Mouse (Mus musculus) 3134 (cell line): ENCODE data around the gene Zfp324.
A peak's percentile ranks its signal among the peaks of the same experiment; 100 is the strongest.
"Not testable (repeated sequence)": the region's sequence is repeated elsewhere in the genome, so short reads cannot be mapped to it uniquely, and the experiment has no call there.

Source experiments
- DNase-seq: peaks from one replicate; pipeline ENCODE4 v3.0.0-alpha.2; 2011; ENCODE audit warnings: low spot score; ENCODE audit not compliant: insufficient read length; ENCODE audit errors: extremely low read depth

Gene Zfp324

DNA sequence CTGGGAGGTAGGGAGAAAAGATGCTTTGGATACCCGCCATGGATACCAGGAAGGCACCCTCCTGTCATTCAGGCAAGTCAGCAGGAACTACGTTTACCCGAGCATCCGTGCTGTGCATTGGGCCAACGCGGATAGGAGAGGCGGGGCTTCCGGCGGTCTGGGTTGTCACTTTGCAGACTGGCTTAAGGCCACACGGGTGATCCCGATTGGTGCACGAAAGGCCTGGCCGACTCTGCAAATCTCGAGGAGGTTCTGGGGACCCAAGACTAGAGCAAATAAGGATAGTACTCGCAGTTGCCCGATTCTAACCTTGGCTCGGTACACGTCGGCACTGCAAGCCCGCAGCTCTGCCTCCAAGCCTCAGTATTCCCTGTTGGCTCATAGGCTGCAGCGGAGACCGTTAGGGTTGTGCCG lies at the start of gene Zfp324:
TSS of gene Zfp324 (plus strand) at position 161 of the 414 bp plus-strand sequence.
- peak; percentile 89 for DNase-seq

DNA sequence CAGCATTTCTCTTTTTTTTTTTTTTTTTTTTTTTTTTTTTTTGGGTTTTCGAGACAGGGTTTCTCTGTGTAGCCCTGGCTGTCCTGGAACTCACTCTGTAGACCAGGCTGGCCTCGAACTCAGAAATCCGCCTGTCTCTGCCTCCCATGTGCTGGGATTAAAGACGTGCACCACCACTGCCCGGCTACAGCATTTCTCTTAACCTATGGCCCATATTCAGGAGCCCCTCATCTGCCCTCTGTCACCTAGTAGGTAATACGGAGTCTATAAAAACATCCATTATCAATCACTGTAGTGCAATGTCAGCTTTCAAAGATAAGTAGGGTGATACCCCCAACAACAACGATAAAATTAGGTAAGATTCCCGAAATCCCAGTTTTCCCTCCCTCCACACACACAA lies 45.1 kb upstream of the Zfp324 start:
- not testable (repeated sequence) for DNase-seq

DNA sequence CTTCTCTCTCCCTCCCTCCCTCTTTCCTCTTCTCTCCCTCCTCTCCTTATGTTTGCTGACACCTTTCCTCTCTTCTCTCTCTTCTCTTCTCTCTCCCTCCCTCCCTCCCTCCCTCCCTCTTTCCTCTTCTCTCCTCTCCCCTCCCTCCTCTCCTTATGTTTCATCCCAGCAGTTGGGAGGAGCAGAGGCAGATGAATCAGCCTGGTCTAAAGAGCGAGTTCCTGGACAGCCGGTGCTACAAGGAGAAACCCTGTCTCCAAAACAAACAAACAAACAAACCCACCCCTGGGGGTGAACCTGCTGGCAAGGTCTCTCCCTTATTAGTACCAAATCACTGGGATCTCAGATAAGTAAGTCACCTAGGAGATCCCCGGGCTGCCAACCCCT lies 44.3 kb upstream of the Zfp324 start:
- no peak for DNase-seq

DNA sequence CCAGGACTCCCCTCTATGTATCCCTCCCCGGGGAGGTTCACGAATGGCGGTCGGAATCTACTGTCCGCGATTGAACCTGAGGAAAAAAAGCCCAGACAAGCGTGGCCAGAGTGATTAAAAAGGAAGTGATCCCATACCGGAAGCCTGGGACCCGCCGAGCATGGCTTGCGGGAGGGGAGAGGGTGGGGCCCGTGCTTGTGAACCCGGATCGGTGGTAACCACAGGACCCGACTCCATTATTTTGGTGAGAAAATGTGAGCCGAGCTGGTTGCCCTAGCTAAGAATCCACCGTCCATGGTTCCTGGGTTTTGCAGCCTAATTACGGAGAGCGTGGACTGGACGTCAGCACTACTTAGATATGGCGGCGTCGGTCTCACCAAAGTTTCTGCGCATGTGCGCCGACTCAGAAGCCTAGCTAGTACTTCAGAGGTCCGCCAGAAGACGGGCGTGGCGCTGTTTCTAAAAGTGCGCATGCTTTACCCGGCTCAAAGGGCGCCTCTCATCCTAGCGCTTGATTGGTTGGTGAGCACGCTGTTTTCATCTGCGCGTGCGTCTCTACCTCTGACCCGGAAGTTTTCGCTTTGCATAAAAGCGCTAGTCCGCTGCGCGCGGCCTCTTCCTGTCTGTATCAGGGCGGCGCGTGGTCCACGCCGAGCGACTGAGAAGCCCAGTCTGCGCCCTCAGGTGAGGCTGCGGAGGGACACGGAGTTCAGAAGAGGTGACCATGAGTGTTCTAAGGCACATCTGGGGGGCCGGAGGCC lies 43.8 kb upstream of the Zfp324 start, which contains the start of gene Rps5:
TSS of gene Rps5 (plus strand) at position 586 of the 761 bp plus-strand sequence.
- peak; percentile 90 for DNase-seq

DNA sequence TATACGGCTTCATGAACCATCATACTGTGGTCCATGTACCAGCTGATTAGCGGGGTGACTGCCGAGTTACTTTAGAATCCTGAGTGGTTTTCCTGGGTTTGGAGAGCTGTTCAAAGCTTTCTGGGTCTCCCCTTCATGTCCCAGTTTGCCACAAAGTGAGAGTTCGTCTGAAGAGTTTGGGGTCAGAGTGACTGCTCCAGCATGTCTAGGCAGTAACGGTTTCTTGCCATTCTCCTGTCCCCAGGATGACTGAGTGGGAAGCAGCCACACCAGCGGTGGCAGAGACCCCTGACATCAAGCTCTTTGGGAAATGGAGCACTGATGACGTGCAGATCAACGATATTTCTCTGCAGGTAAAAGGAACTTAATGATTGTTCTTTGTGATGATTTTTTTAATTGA lies 42.9 kb upstream of the Zfp324 start:
- DNase-seq: no peak

DNA sequence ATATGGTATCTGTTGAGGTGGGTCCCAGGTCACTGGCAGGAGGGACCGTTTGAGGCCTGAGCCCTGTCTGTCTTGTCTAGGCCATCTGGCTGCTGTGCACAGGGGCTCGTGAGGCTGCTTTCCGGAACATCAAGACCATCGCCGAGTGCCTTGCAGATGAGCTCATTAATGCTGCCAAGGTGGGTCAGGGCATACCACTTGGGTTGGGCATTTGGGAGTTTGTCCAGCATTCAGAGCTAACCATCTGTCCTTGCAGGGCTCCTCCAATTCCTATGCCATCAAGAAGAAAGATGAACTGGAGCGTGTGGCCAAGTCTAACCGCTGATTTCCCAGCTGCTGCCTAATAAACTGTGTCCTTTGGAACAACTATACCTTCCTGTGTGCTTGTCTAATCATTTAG lies 39.3 kb upstream of the Zfp324 start:
- no peak for DNase-seq

DNA sequence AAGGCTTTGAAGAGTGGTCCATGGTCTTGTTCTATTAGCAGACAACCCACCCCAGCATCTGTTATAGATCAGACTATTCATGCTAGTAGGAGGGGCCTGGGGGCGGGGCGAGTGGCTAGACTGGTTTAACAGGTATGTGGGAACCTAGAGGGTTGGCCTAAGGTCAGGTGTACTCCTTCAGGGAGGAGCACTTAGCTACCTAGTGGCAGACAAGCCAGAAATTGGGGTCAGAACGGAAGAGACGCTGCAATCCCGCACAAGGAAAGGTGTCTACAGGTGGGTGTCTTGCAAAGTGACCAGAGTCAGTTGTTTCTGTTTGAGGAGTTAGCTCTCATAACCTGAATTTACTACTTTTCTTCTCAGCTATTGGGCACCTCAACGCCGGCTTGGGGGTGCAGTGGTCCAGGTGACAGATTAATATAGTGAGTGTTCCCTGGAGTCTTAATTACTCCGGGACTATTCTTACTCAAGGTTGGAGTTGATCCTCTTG lies 38.4 kb upstream of the Zfp324 start, which contains the start of gene Rnf225:
TSS of gene Rnf225 (plus strand) at position 226 of the 490 bp plus-strand sequence.
- no peak for DNase-seq

DNA sequence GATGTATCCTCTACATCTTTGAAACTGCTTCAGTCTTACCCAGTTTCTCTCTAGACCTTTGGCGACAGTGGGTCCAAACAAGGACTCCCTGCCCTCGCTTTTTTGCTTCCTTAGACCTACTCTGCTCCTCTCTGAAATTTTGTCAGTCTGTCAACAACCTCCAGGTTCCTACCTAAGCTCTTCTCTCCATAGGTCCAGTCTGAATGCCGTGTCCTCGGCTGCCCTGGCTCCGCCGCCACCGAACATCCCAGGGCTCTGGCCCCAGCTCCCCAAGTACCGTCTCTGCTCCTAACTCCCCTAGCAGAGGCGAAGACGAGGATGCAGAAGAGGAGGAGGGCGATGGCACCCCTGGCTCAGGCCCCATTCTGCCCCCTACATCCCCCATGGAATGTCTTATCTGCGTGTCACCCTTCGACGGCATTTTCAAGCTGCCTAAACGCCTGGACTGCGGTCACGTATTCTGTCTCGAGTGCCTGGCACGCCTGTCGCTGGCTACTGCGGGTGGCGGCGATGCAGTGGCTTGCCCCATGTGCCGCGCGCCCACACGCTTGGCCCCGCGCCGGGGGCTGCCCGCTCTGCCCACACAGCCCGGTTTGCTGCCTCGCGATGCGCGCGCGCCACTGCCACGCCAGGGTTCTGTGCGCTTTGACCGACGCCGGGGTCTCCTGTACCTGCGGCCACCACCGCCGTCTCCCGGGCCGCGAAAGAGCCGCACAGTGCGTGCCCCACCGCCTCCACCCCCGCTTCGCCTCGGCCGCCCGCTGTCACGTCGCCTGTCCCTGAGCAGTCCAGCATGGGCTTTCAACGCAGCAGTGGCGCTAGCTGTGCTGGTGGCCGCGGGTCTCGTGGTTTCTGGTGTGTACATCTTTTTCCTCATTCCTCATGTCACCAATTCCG lies 37.7 kb upstream of the Zfp324 start:
- DNase-seq: peak; percentile 53

DNA sequence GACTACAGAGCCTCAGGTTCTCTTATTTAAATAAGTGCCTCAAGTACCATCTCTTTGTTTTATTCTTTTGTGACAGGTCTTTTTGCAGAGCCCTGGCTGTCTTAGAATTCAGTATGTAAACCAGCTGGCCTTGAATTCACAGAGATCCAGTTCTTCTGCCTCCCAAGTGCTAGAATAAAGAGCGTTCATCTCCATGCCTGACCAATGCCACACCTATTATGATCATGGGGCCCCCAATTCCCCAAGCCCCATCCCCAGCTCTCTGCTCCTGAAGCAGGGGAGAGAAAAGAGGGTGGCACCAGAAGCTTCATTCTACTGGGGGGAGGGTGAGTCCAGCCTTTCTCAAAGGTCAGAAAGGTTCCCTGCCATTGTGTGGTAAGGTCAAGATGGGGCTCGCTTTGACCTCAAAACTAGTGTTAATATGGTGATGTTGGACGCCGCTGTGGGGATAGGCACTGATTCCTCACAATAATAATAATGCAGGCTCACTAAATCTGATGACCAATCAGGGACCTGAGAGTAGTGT lies 32.0 kb upstream of the Zfp324 start:
- no peak for DNase-seq

DNA sequence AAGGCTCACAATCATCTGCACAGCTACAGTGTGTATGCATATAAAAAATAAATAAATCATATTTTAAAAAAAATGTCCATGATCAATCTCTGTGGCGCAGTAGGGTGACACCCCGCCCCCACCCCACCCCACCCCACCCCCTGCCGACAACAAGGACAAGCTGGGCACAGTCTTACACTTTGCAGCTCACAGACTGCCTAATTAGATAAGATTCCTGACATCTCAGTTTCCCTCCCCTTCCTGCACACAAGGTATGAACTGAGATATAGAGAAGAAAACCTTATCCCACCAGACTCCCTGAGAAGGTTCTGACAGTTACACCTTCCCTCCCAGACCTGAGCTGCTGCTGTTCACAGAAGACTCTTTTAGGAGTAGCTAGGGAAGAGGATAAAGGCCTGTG lies 30.8 kb upstream of the Zfp324 start:
- no peak for DNase-seq

DNA sequence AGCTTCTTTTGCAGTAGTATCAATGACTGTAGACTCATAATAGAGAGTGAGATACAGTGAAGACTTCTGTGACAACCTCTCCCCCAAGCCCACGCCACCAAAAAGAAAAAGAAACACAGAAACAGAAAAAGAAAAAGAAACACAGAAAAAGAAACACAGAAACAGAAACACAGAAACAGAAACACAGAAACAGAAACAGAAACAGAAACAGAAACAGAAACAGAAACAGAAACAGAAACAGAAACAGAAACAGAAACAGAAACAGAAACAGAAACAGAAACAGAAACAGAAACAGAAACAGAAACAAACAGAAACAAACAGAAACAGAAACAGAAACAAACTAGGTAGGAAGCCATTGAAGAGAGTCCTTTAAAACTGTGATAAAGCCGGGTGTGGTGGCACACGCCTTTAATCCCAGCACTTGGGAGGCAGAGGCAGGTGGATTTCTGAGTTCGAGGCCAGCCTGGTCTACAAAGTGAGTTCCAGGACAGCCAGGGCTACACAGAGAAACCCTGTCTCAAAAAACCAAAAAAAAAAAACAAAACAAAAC lies 28.3 kb upstream of the Zfp324 start:
- not testable (repeated sequence) for DNase-seq

DNA sequence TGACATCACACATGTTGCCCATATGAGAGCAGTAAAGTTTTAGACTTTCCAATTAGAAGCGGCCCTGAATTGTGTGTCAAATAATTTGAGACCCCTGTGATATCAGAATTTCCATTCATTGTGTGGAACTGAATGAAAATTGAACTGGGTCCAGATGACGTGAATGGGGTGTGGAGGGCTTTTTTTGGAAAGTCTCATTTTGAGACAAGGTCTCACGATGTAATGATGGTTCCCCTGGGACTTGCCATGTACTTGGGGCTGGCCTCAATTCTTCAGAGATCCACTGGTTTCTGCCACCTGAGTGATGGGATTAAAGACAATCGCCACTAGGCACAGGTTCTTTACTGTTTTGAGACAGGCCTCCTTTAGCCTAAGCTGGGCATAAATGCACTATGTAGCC lies 25.0 kb upstream of the Zfp324 start:
- DNase-seq: no peak

DNA sequence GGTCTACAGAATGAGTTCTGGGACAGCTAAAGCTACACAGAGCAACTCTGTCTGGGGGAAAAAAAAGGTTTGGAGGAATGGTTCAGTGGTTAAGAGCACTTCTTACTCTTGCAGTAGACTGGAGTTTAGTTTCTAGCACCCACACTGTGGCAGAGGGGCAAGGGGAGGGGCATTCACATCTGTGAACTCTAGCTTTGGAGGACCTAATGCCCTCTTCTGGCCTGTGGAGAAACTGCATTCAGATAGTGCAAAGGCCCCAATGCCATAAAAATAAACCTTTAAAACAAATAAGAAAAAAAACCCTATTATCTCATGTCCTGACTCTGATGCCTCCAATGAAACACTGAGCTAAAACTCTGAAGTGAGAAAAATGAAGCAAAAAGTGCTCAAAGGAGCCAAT lies 22.1 kb upstream of the Zfp324 start:
- no peak for DNase-seq

DNA sequence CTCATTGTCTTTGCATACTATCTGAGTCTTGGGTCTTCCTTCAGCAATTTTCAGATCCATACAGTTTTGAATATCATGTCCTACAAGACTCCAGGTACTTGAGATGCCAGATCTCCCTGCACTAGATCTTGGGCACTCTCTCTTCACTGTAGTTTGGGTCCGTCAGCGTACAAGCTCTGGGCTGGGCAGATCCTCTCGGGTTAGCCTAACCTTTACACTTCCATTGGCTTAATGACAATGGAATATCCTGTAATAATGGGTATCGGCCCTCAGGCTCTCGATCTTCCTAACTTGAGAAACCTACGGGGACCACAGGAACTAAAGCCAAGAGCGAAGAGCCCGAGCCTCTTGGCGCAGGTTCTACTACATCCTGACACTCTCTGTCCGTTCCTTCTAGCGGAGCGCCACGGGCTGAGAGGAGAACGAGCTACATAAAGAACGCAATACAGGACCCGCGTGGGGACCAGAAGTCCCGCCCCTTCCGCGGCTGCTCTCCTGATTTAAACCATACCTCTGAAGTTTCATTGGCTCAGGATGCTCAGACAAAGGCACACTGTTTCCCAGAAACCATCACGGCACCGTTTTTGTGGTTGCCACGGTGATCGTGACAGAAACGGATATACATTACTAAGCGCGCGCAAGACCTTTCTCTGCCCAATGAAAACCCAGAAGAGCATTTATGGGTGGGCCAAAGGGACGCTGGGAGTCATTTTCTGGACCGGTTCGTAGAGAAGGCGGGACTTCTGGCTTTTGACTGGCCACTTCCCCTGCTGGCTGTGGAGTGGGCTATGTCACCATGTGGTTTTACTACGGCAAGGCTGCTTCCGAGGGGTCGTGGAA lies 16.4 kb upstream of the Zfp324 start:
- DNase-seq: peak; percentile 74

DNA sequence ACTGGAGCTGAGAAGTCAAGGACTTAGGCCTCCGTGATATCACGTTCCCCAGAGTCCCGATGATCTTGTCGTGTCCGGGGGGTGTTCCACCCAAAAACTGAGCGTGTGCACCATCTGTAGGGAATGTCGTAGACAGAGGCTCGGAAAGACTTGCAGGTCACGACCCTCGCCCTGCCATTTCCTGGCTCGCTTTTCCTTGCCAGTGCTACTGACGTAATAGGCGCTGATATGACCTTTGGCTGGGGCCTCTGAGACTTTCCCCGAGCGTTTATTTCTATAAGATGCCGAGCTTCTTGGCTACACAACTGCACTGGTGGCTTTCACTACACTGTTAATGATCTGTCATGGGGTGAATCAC lies 15.8 kb upstream of the Zfp324 start:
- no peak for DNase-seq

DNA sequence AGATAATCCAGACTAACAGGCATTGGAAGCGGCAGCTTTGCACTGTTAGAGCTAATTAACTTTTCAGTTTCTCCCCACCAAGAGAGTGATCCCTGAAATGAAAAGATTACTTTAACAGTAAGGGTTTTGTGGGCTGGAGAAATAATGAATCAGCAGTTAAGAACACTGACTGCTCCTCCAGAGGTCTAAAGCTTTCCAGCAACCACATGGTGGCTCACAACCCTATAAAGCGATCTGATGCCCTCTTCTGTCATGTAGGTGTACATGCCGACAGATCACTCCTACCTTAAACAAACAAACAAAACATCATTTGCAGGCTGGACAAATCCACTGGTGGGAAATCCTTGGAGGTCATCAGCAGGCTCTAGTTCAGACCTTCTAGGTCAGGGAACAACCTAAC lies 10.7 kb upstream of the Zfp324 start:
- no peak for DNase-seq

DNA sequence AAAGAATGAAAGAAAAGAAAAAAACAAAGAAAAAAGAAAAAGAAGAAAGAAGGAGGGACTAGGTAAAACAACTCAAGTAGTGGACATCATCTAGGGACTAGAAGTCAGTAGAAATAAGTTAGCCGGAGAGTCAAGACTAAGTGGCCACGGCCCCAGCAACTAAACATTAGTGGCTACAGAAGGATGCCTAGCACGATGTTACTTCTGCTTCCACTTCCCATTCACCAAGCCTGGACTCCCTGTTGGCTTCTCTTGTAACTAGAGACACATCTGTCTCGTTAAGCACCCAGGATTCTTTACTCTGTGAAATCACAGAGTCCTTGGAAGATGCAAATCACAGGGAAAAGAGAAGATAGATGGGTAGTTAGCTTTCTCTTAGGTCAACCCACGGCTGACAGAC lies 8.1 kb upstream of the Zfp324 start:
- DNase-seq: no peak

DNA sequence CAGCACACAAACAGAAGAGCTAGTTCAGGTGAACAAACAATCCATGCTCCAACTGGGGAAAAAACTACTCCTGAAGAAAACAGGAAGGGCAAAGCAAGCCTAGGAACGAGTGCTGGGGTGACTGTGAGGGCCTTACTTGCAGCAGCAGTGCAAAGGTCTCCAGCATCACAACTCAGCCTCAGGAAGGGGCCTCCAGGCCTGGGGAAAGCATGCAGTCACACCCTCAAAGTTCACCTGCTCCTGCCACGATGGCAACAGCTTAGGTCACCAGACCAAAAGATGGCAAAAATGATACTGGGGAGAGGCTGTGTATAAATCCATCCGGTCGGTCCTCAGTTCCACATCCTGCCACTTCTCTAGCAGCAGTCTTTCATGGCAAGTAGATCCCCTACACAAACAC lies 6.7 kb upstream of the Zfp324 start:
- no peak for DNase-seq

DNA sequence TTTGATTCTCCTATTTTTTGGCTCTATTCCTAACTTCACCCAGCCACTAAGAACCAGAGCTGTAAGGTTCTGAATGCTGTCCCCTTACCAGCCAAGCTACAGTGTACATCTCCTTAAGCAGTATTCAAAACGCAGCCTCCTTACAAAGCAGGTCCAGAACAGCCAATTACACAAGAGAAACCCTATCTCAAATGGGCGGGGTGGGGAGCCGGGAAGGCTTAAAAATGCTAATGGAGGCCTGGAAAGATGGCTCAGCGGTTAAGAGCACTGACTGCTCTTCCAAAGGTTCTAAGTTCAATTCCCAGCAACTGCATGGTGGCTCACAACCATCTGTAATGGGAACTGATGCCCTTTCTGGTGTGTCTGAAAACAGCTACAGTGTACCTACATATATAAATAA lies 5.9 kb upstream of the Zfp324 start:
- no peak for DNase-seq

DNA sequence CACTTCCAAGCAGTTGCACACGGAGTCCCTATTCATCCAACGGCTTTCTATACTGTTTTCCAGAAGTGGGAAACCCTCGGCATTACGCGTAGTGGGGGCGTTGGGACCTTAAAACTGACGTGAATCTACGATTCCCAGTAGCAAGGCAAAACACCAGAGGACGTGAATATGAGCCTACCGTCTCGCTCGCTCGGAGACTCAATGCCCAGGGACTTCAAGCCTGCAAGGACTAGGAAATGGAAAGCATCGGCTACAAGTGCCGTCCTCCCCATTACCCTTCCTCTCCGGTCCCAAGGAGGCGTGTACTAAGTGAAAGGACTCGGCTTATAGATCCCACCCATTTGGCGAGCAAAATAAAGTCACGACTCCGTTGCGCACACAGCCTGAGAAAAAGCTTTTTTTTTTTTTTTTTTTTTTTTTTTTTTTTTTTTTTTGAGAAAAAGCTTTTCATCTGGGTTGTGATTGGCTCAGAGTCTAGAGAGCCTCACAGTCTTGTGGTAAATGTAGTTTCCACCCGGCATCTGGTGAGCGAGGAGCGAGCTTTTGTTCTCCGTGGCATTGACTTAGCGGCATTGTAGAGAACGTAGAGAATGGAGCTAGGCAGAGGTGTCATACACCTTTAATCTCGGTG lies 4.0 kb upstream of the Zfp324 start:
- DNase-seq: peak; percentile 43
